In genomic region chr15:100443126-100443922, GRCm38 (mm10) we compare ENCODE assay signal across 8 mouse cellular contexts. TPM values are rescaled to one million over a fixed set of nuclear protein-coding genes. Genes with fewer than 3 reads are reported as not detected.
DNase-seq lines count a peak whose midpoint lies in the region; ATAC-seq and TF ChIP-seq lines count a peak whose summit lies in the region.

No protein-coding gene starts in this region.

- H3K4me3 ChIP-seq in C2C12 (ENCODE audit: insufficient read depth, poor library complexity, severe bottlenecking) (peak overlapping the region; percentile 24), myocyte (peak overlapping the region; percentile 27)
- peak overlapping the region; percentile 55 for H3K4me3 ChIP-seq in heart, embryonic 13.5 days
- peak overlapping the region; percentile 33 for H3K4me3 ChIP-seq in kidney, postnatal 0 days (replicated peaks; ENCODE audit: low read depth, low read length)
- H3K4me3 ChIP-seq in liver, adult 2 months (ENCODE audit: insufficient read depth, low read depth, low read length), result peak overlapping the region; percentile 61
- H3K4me3 ChIP-seq in stomach, embryonic 14.5 days (ENCODE audit: low read depth, low read length), result peak overlapping the region; percentile 37

- H3K36me3 ChIP-seq in C2C12 (ENCODE audit: control insufficient read depth, insufficient read depth), result no peaks in the 10 kb centered on the region
- no peaks in the 10 kb centered on the region for H3K36me3 ChIP-seq in heart, embryonic 13.5 days
- no peaks in the 10 kb centered on the region for H3K36me3 ChIP-seq in kidney, postnatal 0 days (ENCODE audit: insufficient read depth, low read length)
- H3K36me3 ChIP-seq in liver, adult 2 months (ENCODE audit: control insufficient read depth, insufficient read depth, low read length), result no peaks in the 10 kb centered on the region
- H3K36me3 ChIP-seq in myocyte (ENCODE audit: control insufficient read depth, insufficient read depth), result no peaks in the 10 kb centered on the region
- H3K36me3 ChIP-seq in stomach, embryonic 14.5 days (ENCODE audit: control insufficient read depth, insufficient read depth, low read length), result no peaks in the 10 kb centered on the region

- ATAC-seq in erythroid progenitor cell, adult 5-6 weeks (replicated peaks; ENCODE audit: low FRiP score, poor library complexity, severe bottlenecking), result peak; percentile 99
- peak; percentile 93 for ATAC-seq in heart, embryonic 13.5 days (ENCODE audit: extremely low read depth, insufficient number of reproducible peaks, low FRiP score, low TSS enrichment)
- ATAC-seq in kidney, postnatal 0 days (replicated peaks; ENCODE audit: low FRiP score, low read depth), result peak; percentile 90
- ATAC-seq in stomach, embryonic 14.5 days (ENCODE audit: insufficient number of reproducible peaks, insufficient read depth, low FRiP score, low read depth), result peak; percentile 93

- TF ChIP-seq CTCF in C2C12 (IDR thresholded peaks at IDR 0.05; ENCODE audit: control insufficient read depth, insufficient read depth, insufficient read length), result no peak
- no peak for TF ChIP-seq CTCF in kidney, postnatal 0 days (IDR thresholded peaks at IDR 0.05; ENCODE audit: low read depth)
- TF ChIP-seq CTCF in liver, adult 2 months (IDR thresholded peaks at IDR 0.05; ENCODE audit: low read depth, low read length), result no peak

- H3K9me3 ChIP-seq in heart, embryonic 13.5 days, result no peaks in the 10 kb centered on the region
- H3K9me3 ChIP-seq in kidney, postnatal 0 days (replicated peaks; ENCODE audit: low read length), result no peaks in the 10 kb centered on the region
- H3K9me3 ChIP-seq in stomach, embryonic 14.5 days (ENCODE audit: control insufficient read depth, low read depth, low read length), result no peaks in the 10 kb centered on the region

- peak; percentile 92 for DNase-seq in brain, embryonic 18.5 days (ENCODE audit: low read depth, low spot score)
- DNase-seq in kidney, postnatal 0 days (ENCODE audit: low spot score), result peak; percentile 97
- DNase-seq in liver, adult 2 months (ENCODE audit: extremely low read depth, low read depth, low spot score), result peak; percentile 89

- no peak for TF ChIP-seq POLR2A in liver, adult 2 months (IDR thresholded peaks at IDR 0.05; ENCODE audit: extremely low read depth, insufficient read depth, low read length)
- TF ChIP-seq POLR2A in myocyte (IDR thresholded peaks at IDR 0.05; ENCODE audit: insufficient read length, low read depth), result peak; percentile 50

- H3ac ChIP-seq in C2C12 (ENCODE audit: control insufficient read depth, insufficient read length, low read depth), result peak overlapping the region; percentile 64
- H3ac ChIP-seq in myocyte (ENCODE audit: control insufficient read depth, insufficient read length), result no peak overlapping the region

- H3K27me3 ChIP-seq in C2C12 (ENCODE audit: control insufficient read depth, insufficient read depth, insufficient read length), result no peaks in the 10 kb centered on the region
- H3K27me3 ChIP-seq in heart, embryonic 13.5 days (replicated peaks), result no peaks in the 10 kb centered on the region
- H3K27me3 ChIP-seq in kidney, postnatal 0 days (ENCODE audit: insufficient read depth, low read length), result no peaks in the 10 kb centered on the region
- H3K27me3 ChIP-seq in liver, adult 2 months (ENCODE audit: control insufficient read depth, insufficient read depth, low read length), result no peaks in the 10 kb centered on the region
- H3K27me3 ChIP-seq in myocyte (ENCODE audit: control insufficient read depth, insufficient read depth, insufficient read length), result no peaks in the 10 kb centered on the region
- H3K27me3 ChIP-seq in stomach, embryonic 14.5 days (ENCODE audit: control insufficient read depth, insufficient read depth, low read length), result no peaks in the 10 kb centered on the region

- H3K27ac ChIP-seq in heart, embryonic 13.5 days (replicated peaks), result peak overlapping the region; percentile 91
- H3K27ac ChIP-seq in kidney, postnatal 0 days, result peak overlapping the region; percentile 80
- H3K27ac ChIP-seq in liver, adult 2 months (replicated peaks; ENCODE audit: insufficient read depth, low read depth, low read length), result peak overlapping the region; percentile 71
- H3K27ac ChIP-seq in stomach, embryonic 14.5 days (ENCODE audit: low read length), result peak overlapping the region; percentile 90

- H3K79me2 ChIP-seq in C2C12 (ENCODE audit: control insufficient read depth, insufficient read depth), result no peaks in the 10 kb centered on the region
- no peaks in the 10 kb centered on the region for H3K79me2 ChIP-seq in liver, adult 2 months (ENCODE audit: control insufficient read depth, insufficient read depth, low read length)
- no peaks in the 10 kb centered on the region for H3K79me2 ChIP-seq in myocyte (ENCODE audit: control insufficient read depth, insufficient read depth)

- H3K79me3 ChIP-seq in C2C12 (ENCODE audit: low read depth), result no peaks in the 10 kb centered on the region

- peak overlapping the region; percentile 85 for H3K9ac ChIP-seq in heart, embryonic 13.5 days
- peak overlapping the region; percentile 46; the same call in 1 of the 2 replicates for H3K9ac ChIP-seq in kidney, postnatal 0 days (ENCODE audit: low read depth, low read length)
- peak overlapping the region; percentile 80 for H3K9ac ChIP-seq in liver, adult 2 months (ENCODE audit: low read depth, low read length)
- peak overlapping the region; percentile 48 for H3K9ac ChIP-seq in stomach, embryonic 14.5 days (replicated peaks; ENCODE audit: low read depth, low read length)

- H3K4me1 ChIP-seq in heart, embryonic 13.5 days, result peaks cover 13% of the 10 kb centered on the region
- no peaks in the 10 kb centered on the region for H3K4me1 ChIP-seq in kidney, postnatal 0 days (replicated peaks; ENCODE audit: insufficient read depth, low read length)
- peaks cover 4% of the 10 kb centered on the region; the same call in 1 of the 2 replicates for H3K4me1 ChIP-seq in liver, adult 2 months (ENCODE audit: control insufficient read depth, insufficient read depth, low read length)
- 0 out of 2 replicates have a peak, but pooled peaks cover 4% of the 10 kb centered on the region for H3K4me1 ChIP-seq in stomach, embryonic 14.5 days (ENCODE audit: control insufficient read depth, insufficient read depth, low read length)

- H3K4me2 ChIP-seq in heart, embryonic 13.5 days, result peak overlapping the region; percentile 85
- H3K4me2 ChIP-seq in kidney, postnatal 0 days (ENCODE audit: low read length), result peak overlapping the region; percentile 61
- H3K4me2 ChIP-seq in myocyte (ENCODE audit: low read depth), result peak overlapping the region; percentile 88
- peak overlapping the region; percentile 68 for H3K4me2 ChIP-seq in stomach, embryonic 14.5 days (replicated peaks; ENCODE audit: low read depth, low read length)

- WGBS in heart, embryonic 13.5 days, result 1% methylated on average over 20 of the region's 31 CpGs
- 5% methylated on average over 21 of the region's 31 CpGs for WGBS in kidney, postnatal 0 days
- WGBS in liver, adult 2 months, result under 1% methylated on average over 20 of the region's 31 CpGs
- 4% methylated on average over 22 of the region's 31 CpGs for WGBS in stomach, embryonic 14.5 days

RNA-seq across cellular contexts. Expression of gene Slc11a2, which starts 18.5 kb away (rescaled TPM):
- polyA plus RNA-seq in C2C12 (2012; fragmentation: generic; extraction: Trizol), result 34.3 TPM
- total RNA-seq in erythroid progenitor cell, adult 5-6 weeks (2015; ENCODE audit: low replicate concordance), result 119 and 142 TPM in 2 replicates
- 109 and 145 TPM in 2 replicates for total RNA-seq in erythroid progenitor cell, adult 5-6 weeks (2017; ENCODE audit: low replicate concordance)
- polyA plus RNA-seq in heart, embryonic 13.5 days (2015; fragmentation: Nextera tagmentation; extraction: Ambion mirVana), result 12.8 and 13.2 TPM in 2 replicates
- polyA plus RNA-seq in kidney, postnatal 0 days (2015; fragmentation: Nextera tagmentation; extraction: Ambion mirVana), result 28.1 and 33.2 TPM in 2 replicates
- 14.5 and 22.3 TPM in 2 replicates for total RNA-seq in liver, adult 2 months (2014; rRNA removed)
- polyA plus RNA-seq in liver, adult 2 months (2012; rRNA removed), result 23.2 and 25.2 TPM in 2 replicates
- polyA plus RNA-seq in myocyte (2012; fragmentation: generic; extraction: Trizol), result 48.2 TPM
- polyA plus RNA-seq in stomach, embryonic 14.5 days (2014; fragmentation: Nextera tagmentation; extraction: Ambion mirVana), result 13.5 and 18.2 TPM in 2 replicates

RNA-seq across cellular contexts. Expression of gene Gm5475, which starts 21.4 kb away (rescaled TPM):
- polyA plus RNA-seq in C2C12 (2012; fragmentation: generic; extraction: Trizol), result 0.02 TPM
- total RNA-seq in erythroid progenitor cell, adult 5-6 weeks (2015; ENCODE audit: low replicate concordance), result not detected in 2 replicates
- 0.51 TPM in 1 of 2 replicates, not detected in the other for total RNA-seq in erythroid progenitor cell, adult 5-6 weeks (2017; ENCODE audit: low replicate concordance)
- 0.05 TPM in 1 of 2 replicates, not detected in the other for polyA plus RNA-seq in heart, embryonic 13.5 days (2015; fragmentation: Nextera tagmentation; extraction: Ambion mirVana)
- polyA plus RNA-seq in kidney, postnatal 0 days (2015; fragmentation: Nextera tagmentation; extraction: Ambion mirVana), result 1.3 and 1.5 TPM in 2 replicates
- total RNA-seq in liver, adult 2 months (2014; rRNA removed), result not detected in 2 replicates
- polyA plus RNA-seq in liver, adult 2 months (2012; rRNA removed), result not detected in 2 replicates
- polyA plus RNA-seq in myocyte (2012; fragmentation: generic; extraction: Trizol), result 0.05 TPM
- polyA plus RNA-seq in stomach, embryonic 14.5 days (2014; fragmentation: Nextera tagmentation; extraction: Ambion mirVana), result not detected in 2 replicates

RNA-seq across cellular contexts. Expression of gene Letmd1, which starts 25.5 kb away (rescaled TPM):
- 34.0 TPM for polyA plus RNA-seq in C2C12 (2012; fragmentation: generic; extraction: Trizol)
- total RNA-seq in erythroid progenitor cell, adult 5-6 weeks (2015; ENCODE audit: low replicate concordance), result 4.3 and 8.8 TPM in 2 replicates
- 4.4 and 4.5 TPM in 2 replicates for total RNA-seq in erythroid progenitor cell, adult 5-6 weeks (2017; ENCODE audit: low replicate concordance)
- 15.3 and 15.8 TPM in 2 replicates for polyA plus RNA-seq in heart, embryonic 13.5 days (2015; fragmentation: Nextera tagmentation; extraction: Ambion mirVana)
- polyA plus RNA-seq in kidney, postnatal 0 days (2015; fragmentation: Nextera tagmentation; extraction: Ambion mirVana), result 21.3 and 22.4 TPM in 2 replicates
- 18.7 and 21.1 TPM in 2 replicates for total RNA-seq in liver, adult 2 months (2014; rRNA removed)
- 38.7 and 39.9 TPM in 2 replicates for polyA plus RNA-seq in liver, adult 2 months (2012; rRNA removed)
- 24.8 TPM for polyA plus RNA-seq in myocyte (2012; fragmentation: generic; extraction: Trizol)
- 29.8 and 30.4 TPM in 2 replicates for polyA plus RNA-seq in stomach, embryonic 14.5 days (2014; fragmentation: Nextera tagmentation; extraction: Ambion mirVana)

RNA-seq across cellular contexts. Expression of gene Csrnp2, which starts 52.0 kb away (rescaled TPM):
- polyA plus RNA-seq in C2C12 (2012; fragmentation: generic; extraction: Trizol) (11.6 TPM), myocyte (2012; fragmentation: generic; extraction: Trizol) (9.2 TPM)
- total RNA-seq in erythroid progenitor cell, adult 5-6 weeks (2015; ENCODE audit: low replicate concordance), result not detected in 2 replicates
- total RNA-seq in erythroid progenitor cell, adult 5-6 weeks (2017; ENCODE audit: low replicate concordance), result 0.26 TPM in 1 of 2 replicates, not detected in the other
- 8.7 and 8.9 TPM in 2 replicates for polyA plus RNA-seq in heart, embryonic 13.5 days (2015; fragmentation: Nextera tagmentation; extraction: Ambion mirVana)
- polyA plus RNA-seq in kidney, postnatal 0 days (2015; fragmentation: Nextera tagmentation; extraction: Ambion mirVana), result 10.4 and 10.9 TPM in 2 replicates
- 0.92 and 1.1 TPM in 2 replicates for total RNA-seq in liver, adult 2 months (2014; rRNA removed)
- polyA plus RNA-seq in liver, adult 2 months (2012; rRNA removed), result 0.78 and 1.1 TPM in 2 replicates
- 12.0 and 12.6 TPM in 2 replicates for polyA plus RNA-seq in stomach, embryonic 14.5 days (2014; fragmentation: Nextera tagmentation; extraction: Ambion mirVana)

Comparison
In these comparisons a context has a peak if more than half of its experiments do, and no peak if none do; other contexts are left out.
1. Peak in every context shown above with its lines: DNase-seq, ATAC-seq, H3K4me3 ChIP-seq and H3K27ac ChIP-seq.